Mouse (Mus musculus) megakaryocyte-erythroid progenitor cell, adult 5-6 weeks (primary cell): Measurements from ENCODE around the gene Natd1. TPM values are rescaled to one million over a fixed set of nuclear protein-coding genes. Genes with fewer than 3 reads are reported as not detected.
A peak's percentile ranks its signal among the peaks of the same experiment; 100 is the strongest.

Source experiments
- ATAC-seq: replicated peaks from 2 replicates; pipeline ENCODE4 v1.8.0; 2016; ENCODE audit warnings: mild to moderate bottlenecking, inconsistent platforms; ENCODE audit not compliant: severe bottlenecking, poor library complexity, low FRiP score, low TSS enrichment
- total RNA-seq, 2 experiments: library from RNA; stranded (forward) in 1 of 2; stranded (reverse) in 1 of 2; fragments of 200-1000, 215-1000 nt in 1 of 2; fragments of >200 nt in 1 of 2; fragmentation: Nextera tagmentation in 1 of 2; gene quantifications; 2 replicates each; pipeline ENCODE4 v1.2.3; 2014 to 2017

Natd1 gene
- 5.8 and 9.2 TPM in 2 replicates for total RNA-seq (2014; fragmentation: Nextera tagmentation)
- 1.4 and 2.2 TPM in 2 replicates for total RNA-seq (2017)

- no peak for ATAC-seq
Observed at GRCm38 (mm10) chr11:60914491-60914890, at the start of gene Natd1. Gene Natd1, minus strand, starts transcription at chr11:60914750.

DNA sequence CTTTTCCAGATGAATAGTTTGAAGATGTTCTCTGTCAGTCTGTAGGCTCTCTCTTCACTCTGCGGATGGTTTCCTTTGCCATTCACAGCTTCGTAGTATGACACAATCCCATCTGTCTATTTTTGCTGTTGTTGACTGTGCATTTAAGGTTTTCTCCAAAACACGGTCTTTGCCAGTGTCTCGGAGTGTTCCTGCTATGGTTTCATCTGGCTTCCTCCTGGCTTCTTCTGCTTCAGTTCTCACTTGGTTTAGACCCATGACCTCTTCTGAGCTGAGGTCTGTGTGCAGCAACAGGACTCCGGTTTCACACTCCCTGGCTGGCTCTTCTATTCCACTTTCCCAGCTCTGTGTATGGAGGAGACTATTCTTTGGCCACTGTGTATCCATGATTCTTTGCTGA is 48.2 kb upstream of the Natd1 start:
- no peak for ATAC-seq

DNA sequence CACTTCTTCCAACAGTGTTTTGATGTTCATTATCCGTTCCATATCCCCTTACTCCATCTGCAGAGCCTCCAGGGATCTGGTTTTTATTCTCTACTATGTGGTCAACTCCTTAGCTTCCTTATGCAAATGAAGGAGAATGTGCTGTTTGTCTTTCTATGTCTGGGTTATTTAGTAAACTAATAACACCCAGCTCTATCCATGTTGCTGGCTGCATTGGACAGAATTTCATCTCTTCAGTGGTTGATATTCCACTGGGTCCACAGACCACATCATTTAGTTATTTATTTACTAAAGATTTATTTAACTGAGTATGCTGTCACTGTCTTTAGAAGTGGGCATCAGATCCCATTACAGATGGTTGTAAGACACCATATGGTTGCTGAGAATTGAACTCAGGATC is 46.6 kb upstream of the Natd1 start:
- ATAC-seq = no peak

DNA sequence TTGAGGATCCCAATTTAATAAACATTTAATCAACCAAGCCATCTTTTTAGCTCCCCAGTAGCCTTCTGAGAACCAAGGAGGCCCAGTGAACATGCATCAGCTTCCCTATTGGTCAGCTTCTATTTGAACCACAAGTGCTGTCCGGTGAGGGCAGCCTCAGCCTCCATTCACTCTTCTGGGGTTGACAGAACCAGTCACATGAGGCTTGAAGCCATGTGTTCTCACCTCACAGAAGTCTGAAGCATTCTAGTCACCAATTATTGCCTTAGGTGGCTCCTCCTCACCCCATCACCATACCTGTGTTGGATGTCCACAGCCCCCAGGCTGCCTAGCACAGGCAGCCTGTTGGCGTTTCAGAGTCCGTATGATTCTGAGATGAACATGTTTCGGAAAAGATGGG is 44.4 kb upstream of the Natd1 start:
- no peak for ATAC-seq

DNA sequence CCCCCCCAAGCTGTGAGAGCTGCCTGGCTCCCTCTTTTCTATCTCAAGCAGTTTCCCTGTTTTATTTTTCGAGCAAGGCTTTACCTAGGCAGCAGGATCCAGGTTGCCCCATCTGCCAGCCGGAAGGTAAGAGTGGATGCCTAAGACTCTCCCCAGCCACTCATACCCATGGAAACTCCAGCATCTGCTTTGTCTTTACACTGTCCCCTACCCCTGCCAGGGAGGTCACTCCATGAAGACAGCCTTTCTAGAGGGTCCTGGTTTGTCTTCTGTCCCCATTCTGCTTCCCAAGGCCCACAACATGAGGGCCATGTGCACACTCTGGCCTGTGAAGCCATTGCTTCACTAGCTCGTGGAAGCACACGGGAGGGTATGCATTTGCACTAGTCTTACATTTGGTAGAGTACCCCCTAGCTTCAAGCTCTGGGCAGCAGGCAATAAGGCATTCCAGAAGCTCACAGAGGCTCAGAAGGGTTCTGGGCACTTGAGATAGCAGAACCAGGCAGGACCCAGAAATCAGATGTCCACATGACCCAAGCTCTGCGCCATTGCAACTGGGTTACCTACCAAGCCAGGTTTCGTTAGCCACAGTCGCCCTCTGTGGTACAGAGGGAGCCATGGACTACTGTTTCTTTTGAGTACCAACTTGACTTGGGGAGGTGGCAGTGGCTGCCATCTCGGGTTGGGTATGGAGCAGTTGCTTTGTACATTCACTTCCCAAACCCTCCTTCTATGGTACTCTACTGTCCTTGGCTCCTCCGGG is 41.3 kb upstream of the Natd1 start:
- no peak for ATAC-seq

GRCm38 (mm10) chr11:60954255-60955104 is 39.9 kb upstream of the Natd1 start:
- ATAC-seq = 0 out of 2 replicates have a peak, but pooled peaks have one; percentile 2

DNA sequence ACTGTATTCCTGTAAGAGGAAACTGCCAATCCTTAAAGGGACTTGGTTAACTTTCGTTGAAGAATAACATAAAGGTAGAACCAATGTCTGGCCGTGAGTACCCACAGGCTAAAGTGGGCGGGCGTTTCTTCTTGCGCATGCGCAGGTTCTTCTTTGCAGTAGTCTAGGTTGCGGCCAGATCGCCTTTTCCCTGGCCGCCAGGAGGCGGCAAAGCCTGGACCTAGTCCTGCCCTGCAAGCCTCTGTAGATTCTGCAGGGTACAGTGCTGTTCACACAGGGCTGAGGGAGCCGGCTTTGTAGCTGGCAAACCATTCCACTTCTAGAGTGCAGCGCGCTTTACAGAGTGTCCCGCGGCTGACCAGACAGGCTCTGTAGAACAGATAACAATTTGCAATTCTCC is 39.3 kb upstream of the Natd1 start:
- peak; percentile 90 for ATAC-seq

DNA sequence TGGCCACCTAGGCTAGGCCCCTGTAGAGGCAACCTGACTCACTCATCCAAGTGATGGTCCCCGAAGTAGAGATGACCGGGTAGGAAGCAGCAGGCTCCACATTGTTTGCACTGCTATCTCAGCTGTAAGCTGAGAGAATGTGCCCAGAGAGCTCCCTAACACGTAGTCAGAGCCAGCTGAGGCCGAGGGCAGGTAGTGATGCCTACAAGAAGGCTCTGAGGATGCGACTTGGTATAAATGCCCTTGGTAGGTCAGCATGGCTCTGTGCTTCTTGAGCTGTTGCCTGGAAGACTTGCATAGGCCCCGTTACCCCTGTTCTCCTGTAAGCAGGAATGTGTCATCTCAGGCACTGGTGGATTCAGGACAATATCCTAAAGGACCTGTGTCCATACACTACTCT is 38.4 kb upstream of the Natd1 start:
- 0 out of 2 replicates have a peak, but pooled peaks have one; percentile 5 for ATAC-seq

GRCm38 (mm10) chr11:60952362-60952761 is 37.8 kb upstream of the Natd1 start:
- no peak for ATAC-seq

DNA sequence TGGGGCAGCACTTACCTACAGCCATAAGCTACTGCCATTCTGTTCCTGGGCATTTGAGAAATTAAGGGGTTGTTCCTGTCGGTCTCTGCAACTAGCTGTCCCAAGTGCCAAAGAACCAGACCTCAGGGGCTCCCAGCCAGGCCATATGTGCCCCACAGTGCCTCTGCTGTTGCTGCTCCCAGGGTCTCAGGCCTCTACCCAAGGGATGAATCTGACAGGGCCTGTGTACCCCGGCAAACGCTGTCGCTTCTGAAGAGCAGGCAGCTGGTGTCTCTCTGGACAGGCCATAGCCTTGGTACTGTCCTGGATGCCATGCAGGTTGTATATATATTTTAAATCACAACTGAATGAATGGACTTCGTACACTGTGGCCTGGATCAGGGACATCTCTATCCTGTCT is 37.3 kb upstream of the Natd1 start:
- no peak for ATAC-seq

GRCm38 (mm10) chr11:60945003-60945402 is 30.5 kb upstream of the Natd1 start:
- ATAC-seq = no peak

DNA sequence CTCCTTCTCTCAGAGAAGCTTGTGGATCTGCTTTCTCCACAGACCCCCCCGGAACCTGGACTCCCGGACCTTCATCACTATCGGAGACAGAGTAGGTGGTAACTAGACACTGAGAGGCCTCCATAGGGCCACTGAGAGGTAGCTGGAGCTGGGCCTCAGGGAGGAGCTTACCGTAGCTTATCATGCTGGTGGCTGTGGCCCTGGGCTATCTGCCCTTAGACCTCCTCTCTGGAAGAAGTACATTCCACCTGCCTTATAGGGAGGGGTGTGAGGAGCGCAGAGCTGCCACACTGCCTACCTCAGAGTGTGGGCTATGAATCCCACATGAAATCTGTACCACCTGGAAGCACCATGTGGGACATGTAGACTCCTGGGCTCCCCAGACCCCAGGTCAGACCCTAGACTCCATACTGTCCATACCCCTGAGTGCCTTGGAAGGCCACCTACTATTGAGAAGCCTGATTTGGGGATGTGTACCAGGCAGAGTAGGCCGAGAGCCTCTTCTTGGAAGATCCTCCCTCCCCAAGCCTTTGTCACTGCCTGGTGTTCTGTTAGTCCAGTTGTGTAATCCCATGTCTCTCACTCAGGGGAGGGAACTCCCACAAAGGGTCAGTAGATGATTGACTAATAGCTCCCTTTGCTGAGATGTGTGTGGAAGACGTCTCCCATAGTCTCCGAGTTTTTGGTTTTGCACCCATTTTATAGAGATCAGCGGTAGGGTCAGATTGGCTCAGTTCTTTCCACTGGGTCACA is 27.9 kb upstream of the Natd1 start:
- 0 out of 2 replicates have a peak, but pooled peaks have one; percentile 6 for ATAC-seq

DNA sequence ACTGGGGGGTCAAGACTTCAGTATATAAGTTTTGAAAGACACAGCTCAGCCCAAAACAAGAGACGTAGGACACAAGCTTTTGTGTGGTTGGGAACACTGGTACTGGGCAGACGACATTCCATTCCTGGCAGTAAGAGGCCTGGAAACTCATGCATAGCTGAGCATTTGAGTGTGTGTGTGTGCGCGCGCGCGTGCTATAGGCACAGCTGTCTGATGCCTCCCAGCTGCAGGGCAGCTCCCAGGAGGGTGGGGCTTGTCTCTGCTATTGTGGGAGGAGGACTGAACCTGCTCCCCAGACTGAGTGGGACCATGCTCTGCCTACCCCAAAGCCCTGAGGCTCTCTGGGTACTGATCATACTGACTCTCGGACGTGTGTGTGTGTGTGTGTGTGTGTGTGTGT is 26.8 kb upstream of the Natd1 start:
- no peak for ATAC-seq

- ATAC-seq = no peak
Observed at GRCm38 (mm10) chr11:60940501-60940900, 26.0 kb upstream of the Natd1 start.

- no peak for ATAC-seq
Observed at GRCm38 (mm10) chr11:60939487-60939886, 24.9 kb upstream of the Natd1 start.

DNA sequence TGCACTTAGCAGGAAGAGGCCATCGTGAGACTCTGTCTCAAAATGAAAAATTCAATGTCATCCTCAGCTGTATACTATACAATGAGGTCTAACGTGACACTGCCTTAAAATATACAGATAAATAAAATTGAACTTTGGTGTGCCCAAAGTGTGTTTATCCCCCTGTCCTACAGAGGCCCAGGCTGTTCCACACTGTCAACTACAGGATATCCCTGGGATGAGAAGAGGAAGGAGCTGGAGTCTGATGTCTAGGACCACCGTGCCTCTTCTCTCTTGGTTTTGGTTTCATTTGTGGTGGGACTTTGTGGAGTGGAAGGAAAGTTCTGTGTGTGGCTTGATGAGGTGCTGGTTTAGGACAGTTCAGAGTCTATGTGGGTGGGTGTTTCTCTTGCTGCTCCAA is 23.1 kb upstream of the Natd1 start:
- ATAC-seq = no peak

GRCm38 (mm10) chr11:60935975-60936373 is 21.4 kb upstream of the Natd1 start:
- no peak for ATAC-seq

- ATAC-seq = peak; percentile 80
Observed at GRCm38 (mm10) chr11:60935326-60935974, 20.9 kb upstream of the Natd1 start.

DNA sequence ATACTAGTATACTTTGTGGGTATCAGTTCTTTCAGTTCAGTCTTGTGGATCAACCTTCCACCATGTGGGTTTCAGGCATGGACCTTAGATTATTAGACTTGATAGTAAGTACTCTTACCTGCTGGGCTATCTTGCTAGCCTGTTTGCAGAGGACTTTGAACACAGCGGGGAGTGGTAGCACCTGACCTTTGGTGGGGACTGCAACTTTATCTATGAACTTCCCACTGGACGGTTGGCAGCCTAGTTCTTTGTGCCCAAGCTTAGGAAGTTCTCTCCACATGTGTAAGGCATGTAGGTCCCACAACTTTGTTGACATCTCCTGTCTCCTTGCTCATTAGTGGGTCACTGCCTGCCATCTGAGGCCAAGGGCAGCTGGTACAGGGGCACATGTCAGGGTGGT is 20.2 kb upstream of the Natd1 start:
- ATAC-seq = no peak
